Mouse (Mus musculus) forebrain, embryonic 11.5 days (tissue): ENCODE results near the gene Sars. TPM values are rescaled to one million over a fixed set of nuclear protein-coding genes. Genes with fewer than 3 reads are reported as not detected.

Experiments used
- ATAC-seq: fragments of 200-750 bp; cut with Nextera tagmentation; replicated peaks from 2 replicates; pipeline ENCODE4 v1.8.0; 2017; ENCODE audit warnings: moderate TSS enrichment; ENCODE audit not compliant: low FRiP score
- DNase-seq: peaks from one replicate; pipeline ENCODE4 v3.0.0-alpha.2; 2017; ENCODE audit warnings: low spot score
- H3K27ac ChIP-seq: fragments of 300-500 bp; sonication (generic); 2 replicates; pipeline ENCODE4 v1.5.1; 2014; ENCODE audit warnings: low read depth, low read length
- H3K27me3 ChIP-seq: fragments of 300-500 bp; sonication (generic); 2 replicates; pipeline ENCODE4 v1.6.1; 2014; ENCODE audit warnings: mild to moderate bottlenecking, low read length, mixed read lengths; ENCODE audit not compliant: control insufficient read depth, insufficient read depth
- H3K36me3 ChIP-seq: fragments of 300-500 bp; sonication (generic); 2 replicates; pipeline ENCODE4 v1.6.1; 2014; ENCODE audit warnings: mild to moderate bottlenecking, low read length, moderate library complexity, mixed read lengths; ENCODE audit not compliant: control insufficient read depth, insufficient read depth
- H3K4me1 ChIP-seq: fragments of 300-500 bp; sonication (generic); replicated peaks from 2 replicates; pipeline ENCODE4 v1.6.1; 2014; ENCODE audit warnings: low read length, mixed read lengths; ENCODE audit not compliant: control insufficient read depth, insufficient read depth
- H3K4me2 ChIP-seq: fragments of 300-500 bp; sonication (generic); 2 replicates; pipeline ENCODE4 v1.6.1; 2014; ENCODE audit warnings: low read depth, mild to moderate bottlenecking, low read length, moderate library complexity, mixed read lengths; ENCODE audit not compliant: severe bottlenecking
- H3K4me3 ChIP-seq: fragments of 300-500 bp; sonication (generic); 2 replicates; pipeline ENCODE4 v1.5.1; 2014; ENCODE audit warnings: low read depth, low read length
- H3K9ac ChIP-seq: fragments of 300-500 bp; sonication (generic); 2 replicates; pipeline ENCODE4 v1.6.1; 2014; ENCODE audit warnings: low read length
- H3K9me3 ChIP-seq: fragments of 300-500 bp; sonication (generic); 2 replicates; pipeline ENCODE4 v1.6.1; 2016; ENCODE audit warnings: low read length, mixed read lengths; ENCODE audit not compliant: control insufficient read depth
- WGBS: fragments of 180-500 bp; shearing (Covaris S2); extraction: QIAGEN DNeasy Blood & Tissue Kit; methylation state at CpG from one replicate; pipeline ENCODE4 v1.1.7; 2014; 5-methylcytosine and 5-hydroxymethylcytosine counted together
- polyA plus RNA-seq: library from polyadenylated mRNA; unstranded; fragments of >200 nt; fragmentation: Nextera tagmentation; extraction: Ambion mirVana; gene quantifications from 2 replicates; pipeline ENCODE4 v1.2.1, GENCODE M21; 2014

Sars gene
- polyA plus RNA-seq, 1 experiment from 2014 or later, result 180 TPM

DNA sequence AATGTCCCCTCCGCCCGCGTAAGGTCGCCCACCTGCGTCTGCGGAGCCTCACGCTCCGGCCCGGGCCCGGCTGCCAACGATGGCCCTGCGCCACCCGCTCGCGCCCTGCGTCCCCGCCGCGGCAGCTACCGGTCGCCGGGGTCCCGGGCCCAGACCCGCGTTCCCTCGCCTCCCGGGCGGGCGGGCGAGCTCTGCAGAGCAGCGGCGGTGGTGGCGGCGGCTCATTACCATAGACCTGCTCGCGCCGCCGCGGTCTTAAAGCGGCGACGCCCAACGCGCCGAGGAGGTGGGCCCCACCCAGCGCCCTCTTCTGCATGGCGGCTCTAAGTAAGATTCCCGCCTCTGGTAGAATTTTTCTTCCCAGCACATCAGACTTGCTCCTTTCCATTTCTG is 29.2 kb downstream of the Sars start:
- Histone ChIP-seq H3K4me2 (peak overlapping the region; percentile 81), H3K27me3 (peaks cover 4% of the 10 kb centered on the region; the same call in 1 of the 2 replicates), H3K27ac (peak overlapping the region; percentile 81), H3K9me3 (peaks cover 22% of the 10 kb centered on the region), H3K36me3 (peaks cover 26% of the 10 kb centered on the region), H3K4me1 (peaks cover 20% of the 10 kb centered on the region), H3K4me3 (peak overlapping the region; percentile 88), H3K9ac (peak overlapping the region; percentile 95)
- DNase-seq (peak; percentile 93), ATAC-seq (peak; percentile 85)
- WGBS, result under 1% methylated on average over 38 of the region's 48 CpGs

GRCm38 (mm10) chr3:108414857-108415830 is 29.9 kb downstream of the Sars start, which contains the start of gene Celsr2:
Gene Celsr2, minus strand, starts transcription at chr3:108415552.
- peak within 1 kb of the TSS; percentile 88 for H3K4me3 ChIP-seq
- H3K4me2 ChIP-seq, result peak within 1 kb of the TSS; percentile 81
- peak within 1 kb of the TSS; percentile 81 for H3K27ac ChIP-seq
- WGBS, result 5% methylated on average over 62 of the region's 67 CpGs
- peak within 1 kb of the TSS; percentile 95 for H3K9ac ChIP-seq
- H3K9me3 ChIP-seq, result peaks cover 22% of the 10 kb centered on the region
- peaks cover 26% of the 10 kb centered on the region for H3K36me3 ChIP-seq
- H3K27me3 ChIP-seq, result peaks cover 4% of the 10 kb centered on the region; the same call in 1 of the 2 replicates
- H3K4me1 ChIP-seq, result peaks cover 23% of the 10 kb centered on the region
- ATAC-seq (peak; percentile 48), DNase-seq (peak; percentile 76)

DNA sequence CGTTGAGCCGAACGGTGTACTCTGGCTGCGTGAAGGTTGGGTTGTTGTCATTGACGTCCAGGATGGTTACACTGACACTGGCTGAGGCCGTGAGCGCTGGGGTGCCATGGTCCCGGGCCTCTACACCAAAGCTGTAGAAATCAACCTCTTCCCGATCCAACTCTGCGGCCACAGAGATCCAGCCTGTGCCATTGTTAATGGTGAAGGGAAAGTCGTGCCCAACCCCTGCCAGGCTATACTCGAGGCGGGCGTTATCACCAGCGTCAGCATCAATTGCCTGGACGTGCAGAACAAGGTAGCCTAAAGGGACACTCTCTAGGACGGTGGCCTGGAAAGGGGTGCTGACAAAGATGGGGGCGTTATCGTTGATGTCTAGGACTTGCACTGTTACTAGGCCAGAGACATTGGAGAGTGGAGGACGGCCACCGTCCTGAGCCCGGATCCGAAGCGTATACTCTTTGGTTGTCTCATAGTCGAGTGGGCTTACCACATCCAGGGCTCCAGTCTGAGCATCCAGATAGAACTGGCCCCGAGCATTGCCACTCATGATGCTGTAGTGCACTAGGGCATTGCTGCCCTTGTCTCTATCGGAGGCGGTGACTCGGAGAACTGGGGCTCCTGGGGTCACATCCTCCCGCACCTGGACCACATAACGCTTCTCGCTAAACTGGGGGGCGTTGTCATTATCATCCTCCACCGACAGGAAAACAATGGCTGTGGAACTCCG is 31.2 kb downstream of the Sars start:
- Histone ChIP-seq H3K27ac (no peak overlapping the region), H3K9me3 (peaks cover 22% of the 10 kb centered on the region), H3K4me3 (no peak overlapping the region), H3K4me2 (no peak overlapping the region), H3K36me3 (peaks cover 29% of the 10 kb centered on the region), H3K9ac (no peak overlapping the region), H3K4me1 (peaks cover 28% of the 10 kb centered on the region), H3K27me3 (peaks cover 4% of the 10 kb centered on the region; the same call in 1 of the 2 replicates)
- DNase-seq (peak; percentile 50), ATAC-seq (no peak)
- WGBS, result 97% methylated on average over 35 of the region's 35 CpGs

- ATAC-seq, result peak; percentile 28; the same call in 1 of the 2 replicates
- Histone ChIP-seq H3K27me3 (peaks cover 4% of the 10 kb centered on the region; the same call in 1 of the 2 replicates), H3K27ac (peak overlapping the region; percentile 90), H3K4me3 (peak overlapping the region; percentile 24), H3K4me1 (peaks cover 28% of the 10 kb centered on the region), H3K9ac (peak overlapping the region; percentile 80), H3K4me2 (peak overlapping the region; percentile 55), H3K36me3 (peaks cover 31% of the 10 kb centered on the region), H3K9me3 (peaks cover 22% of the 10 kb centered on the region)
- WGBS, result 48% methylated on average over 8 of the region's 8 CpGs
- DNase-seq, result peak; percentile 66
Measured at GRCm38 (mm10) chr3:108411754-108412121, 33.3 kb downstream of the Sars start.

- 22% methylated on average over 5 of the region's 5 CpGs for WGBS
- Histone ChIP-seq H3K27ac (peak overlapping the region; percentile 90), H3K9me3 (peaks cover 22% of the 10 kb centered on the region), H3K4me1 (peaks cover 32% of the 10 kb centered on the region), H3K27me3 (no peaks in the 10 kb centered on the region), H3K4me2 (peak overlapping the region; percentile 55), H3K36me3 (peaks cover 35% of the 10 kb centered on the region), H3K4me3 (peak overlapping the region; percentile 24), H3K9ac (peak overlapping the region; percentile 80)
- ATAC-seq (no peak), DNase-seq (peak; percentile 59)
Measured at GRCm38 (mm10) chr3:108411026-108411753, 33.8 kb downstream of the Sars start.

DNA sequence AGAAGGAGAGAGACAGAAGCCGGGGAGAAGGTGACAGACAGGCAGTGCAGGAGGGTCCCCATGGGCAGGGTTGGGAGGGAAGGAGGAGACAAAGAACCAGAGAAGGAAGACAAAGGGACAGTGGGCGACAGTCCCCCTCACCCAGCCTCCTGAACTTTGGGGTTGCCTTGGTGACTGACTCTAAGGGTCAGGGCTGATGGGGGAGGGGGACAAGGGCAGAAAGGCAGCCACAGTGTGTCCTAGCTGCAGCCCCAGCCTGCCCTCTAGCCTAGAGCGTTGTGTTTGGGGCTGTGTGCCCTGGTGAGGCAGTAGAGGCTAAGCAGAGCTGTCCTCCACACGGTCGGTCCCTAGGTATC is 34.7 kb downstream of the Sars start:
- peaks cover 22% of the 10 kb centered on the region for H3K9me3 ChIP-seq
- H3K27me3 ChIP-seq, result no peaks in the 10 kb centered on the region
- peak overlapping the region; percentile 55 for H3K4me2 ChIP-seq
- peak overlapping the region; percentile 24 for H3K4me3 ChIP-seq
- DNase-seq (peak; percentile 65), ATAC-seq (peak; percentile 46)
- H3K36me3 ChIP-seq, result peaks cover 35% of the 10 kb centered on the region
- WGBS, result 4% methylated on average over 5 of the region's 5 CpGs
- peaks cover 37% of the 10 kb centered on the region for H3K4me1 ChIP-seq
- peak overlapping the region; percentile 90 for H3K27ac ChIP-seq
- H3K9ac ChIP-seq, result peak overlapping the region; percentile 80

- peak overlapping the region; percentile 55 for H3K4me2 ChIP-seq
- H3K9me3 ChIP-seq, result peaks cover 22% of the 10 kb centered on the region
- DNase-seq (peak; percentile 55), ATAC-seq (no peak)
- peak overlapping the region; percentile 90 for H3K27ac ChIP-seq
- peaks cover 38% of the 10 kb centered on the region for H3K4me1 ChIP-seq
- H3K9ac ChIP-seq, result peak overlapping the region; percentile 80
- 39% methylated on average over 8 of the region's 8 CpGs for WGBS
- H3K36me3 ChIP-seq, result peaks cover 35% of the 10 kb centered on the region
- H3K27me3 ChIP-seq, result no peaks in the 10 kb centered on the region
- H3K4me3 ChIP-seq, result peak overlapping the region; percentile 24
Measured at GRCm38 (mm10) chr3:108409656-108410358, 35.2 kb downstream of the Sars start.
